Mouse (Mus musculus) left cerebral cortex, adult 18-20 months (tissue): ENCODE measurements around the gene Ube2i. TPM values are rescaled to one million over a fixed set of nuclear protein-coding genes. Genes with fewer than 3 reads are reported as not detected.

Experiments
- DNase-seq, 2 experiments: peaks; one replicate each; pipeline ENCODE4 v3.0.0; 2021 to 2022; ENCODE audit warnings: low spot score in 2 of 2, mixed read lengths in 1 of 2
- microRNA-seq, 2 experiments: library from miRNA; unstranded; fragments of <30 nt; microRNA quantifications; one replicate each; pipeline ENCODE4 v1.2.0; 2021
- total RNA-seq, 2 experiments: library from RNA; stranded (reverse); gene quantifications; 2 replicates each; pipeline ENCODE4 v1.2.3; 2021

Gene Ube2i
- total RNA-seq, 2 experiments from 2014 or later = 218 to 227 TPM

DNA sequence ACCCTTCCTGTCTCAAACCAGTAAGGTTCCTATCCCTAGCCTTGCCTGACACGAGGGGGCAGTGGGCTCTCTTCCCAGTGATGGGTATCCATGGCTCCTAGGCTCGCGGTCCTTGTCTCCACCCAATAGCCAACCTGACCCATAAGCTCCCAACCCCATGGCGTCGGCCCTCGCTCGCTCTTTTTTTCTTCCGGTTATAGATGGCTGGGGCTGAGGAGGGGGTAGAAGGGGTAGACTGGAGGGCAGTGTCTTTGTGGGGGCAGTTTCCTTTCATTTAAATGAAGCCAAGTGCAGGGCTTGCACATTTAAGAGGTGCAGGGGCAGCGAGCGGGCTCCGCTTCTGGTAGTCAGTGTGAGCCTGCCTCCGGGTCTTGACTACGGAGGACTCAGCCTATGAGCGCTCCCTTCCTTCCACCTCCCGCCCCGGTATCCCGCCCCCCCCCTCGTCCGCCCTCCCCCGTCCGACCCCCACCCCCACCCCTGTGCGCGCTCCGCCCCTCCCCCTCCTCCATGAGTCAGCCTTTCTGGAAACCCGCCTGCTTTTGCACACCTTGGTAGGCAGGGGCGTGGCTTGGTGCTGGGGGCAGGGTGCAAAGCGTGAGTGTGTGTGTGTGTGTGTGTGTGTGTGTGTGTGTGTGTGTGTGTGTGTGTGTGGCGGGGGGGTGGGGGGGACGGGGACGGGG is 52.5 kb downstream of the Ube2i start:
- DNase-seq = peak; percentile 35 to 42

- DNase-seq = no peak
Observed at GRCm38 (mm10) chr17:25220746-25221145, 53.7 kb downstream of the Ube2i start.

DNA sequence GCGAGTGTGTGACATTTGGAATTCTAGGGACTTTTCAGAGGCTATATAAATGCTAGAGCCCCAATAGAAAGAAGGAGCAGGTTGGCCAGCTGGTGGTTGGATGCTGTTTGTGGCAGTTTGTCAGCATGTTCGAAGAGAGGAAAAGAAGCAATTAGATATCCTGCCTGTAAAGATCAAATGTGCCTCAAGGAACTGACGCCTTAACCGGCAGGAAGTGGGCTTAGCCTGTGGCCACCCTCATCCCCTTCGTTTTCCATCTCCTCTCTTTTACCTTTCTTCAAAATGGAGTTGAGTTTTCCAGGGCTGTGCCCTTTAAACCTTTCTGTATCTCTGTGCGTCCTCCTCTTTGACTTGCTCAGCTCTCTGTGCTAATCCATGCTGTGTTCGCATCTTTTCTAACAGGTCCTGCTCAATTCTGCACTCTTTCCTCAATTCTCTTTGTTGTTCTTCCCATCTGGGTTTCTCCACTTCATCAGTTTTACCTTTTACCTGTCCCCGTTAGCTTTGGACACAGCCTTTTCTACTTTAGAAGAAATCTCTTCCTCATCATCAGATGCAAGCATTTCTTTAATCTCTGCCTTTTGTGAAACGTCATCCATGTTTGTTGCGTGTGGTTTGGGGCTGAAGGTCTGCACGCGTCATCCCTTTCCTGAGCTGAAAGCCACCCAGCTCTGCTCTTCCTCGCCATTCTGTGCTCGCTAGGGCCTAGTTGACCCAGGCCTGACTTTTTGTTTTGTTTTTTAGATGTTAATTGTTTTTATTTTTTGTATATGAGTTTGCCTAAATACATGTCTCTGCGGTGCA is 54.7 kb downstream of the Ube2i start:
- DNase-seq = no peak

GRCm38 (mm10) chr17:25218967-25219366 is 55.5 kb downstream of the Ube2i start:
- DNase-seq = no peak

GRCm38 (mm10) chr17:25215431-25215830 is 59.0 kb downstream of the Ube2i start:
- DNase-seq = no peak

Small RNA genes within 50 kb of the gene (microRNA-seq; reads per million reads assigned to microRNA genes)
- gene Mir3547 = 29.2 to 34.8 reads per million in 2 experiments

Other genes with a start within 250 kb of the Ube2i start
- 1 to 10 TPM; 8.9 to 9.4 TPM for gene Tmem204, start 191.0 kb downstream of the Ube2i start, total RNA-seq
- gene Telo2, start 158.7 kb downstream of the Ube2i start, total RNA-seq = 10 to 100 TPM; 28.4 to 34.4 TPM
- gene Ptx4, start 153.9 kb downstream of the Ube2i start, total RNA-seq = under 1 TPM; 0.54 to 0.67 TPM
- gene Clcn7, start 141.2 kb downstream of the Ube2i start, total RNA-seq = 10 to 100 TPM; 46.9 to 47.0 TPM
- not detected for gene Ccdc154, start 112.2 kb downstream of the Ube2i start, total RNA-seq
- not detected for gene Gm38655, start 99.2 kb downstream of the Ube2i start, total RNA-seq
- 10 to 100 TPM; 17.8 to 20.5 TPM for gene BC003965, start 90.1 kb downstream of the Ube2i start, total RNA-seq
- 10 to 100 TPM; 34.2 to 41.3 TPM for gene Unkl, start 86.2 kb downstream of the Ube2i start, total RNA-seq
- gene Gnptg, start 34.5 kb downstream of the Ube2i start, total RNA-seq = 10 to 100 TPM; 74.7 to 77.3 TPM
- 10 to 100 TPM; 21.0 to 24.3 TPM for gene Tsr3, start 34.5 kb downstream of the Ube2i start, total RNA-seq
- gene Baiap3, start 18.3 kb downstream of the Ube2i start, total RNA-seq = 10 to 100 TPM; 17.5 to 18.7 TPM
- gene Prss34, start 23.8 kb upstream of the Ube2i start, total RNA-seq = not detected
- not detected for gene Prss28, start 34.0 kb upstream of the Ube2i start, total RNA-seq
- not detected for gene Prss29, start 44.0 kb upstream of the Ube2i start, total RNA-seq
- gene Tpsab1, start 70.9 kb upstream of the Ube2i start, total RNA-seq = not detected
- gene Tpsb2, start 91.7 kb upstream of the Ube2i start, total RNA-seq = not detected
- not detected for gene Tpsg1, start 94.7 kb upstream of the Ube2i start, total RNA-seq
- 10 to 100 TPM; 39.6 to 43.7 TPM for gene Cacna1h, start 159.2 kb upstream of the Ube2i start, total RNA-seq
- 1 to 10 TPM in 1 of 2 experiments, under 1 TPM in 1; 0.49 to 1.2 TPM for gene Tekt4, start 180.0 kb upstream of the Ube2i start, total RNA-seq
- gene Sstr5, start 222.7 kb upstream of the Ube2i start, total RNA-seq = 1 to 10 TPM in 1 of 2 experiments, under 1 TPM in 1; 0.75 to 1.1 TPM